Mouse (Mus musculus) T-cell, adult 2 months (primary cell): ENCODE measurements around the gene Lmod3.
A peak's percentile ranks its signal among the peaks of the same experiment; 100 is the strongest.

ENCODE experiments used
- DNase-seq: peaks from one replicate; pipeline ENCODE4 v3.0.0; 2022; ENCODE audit warnings: low spot score

The Lmod3 gene

DNA sequence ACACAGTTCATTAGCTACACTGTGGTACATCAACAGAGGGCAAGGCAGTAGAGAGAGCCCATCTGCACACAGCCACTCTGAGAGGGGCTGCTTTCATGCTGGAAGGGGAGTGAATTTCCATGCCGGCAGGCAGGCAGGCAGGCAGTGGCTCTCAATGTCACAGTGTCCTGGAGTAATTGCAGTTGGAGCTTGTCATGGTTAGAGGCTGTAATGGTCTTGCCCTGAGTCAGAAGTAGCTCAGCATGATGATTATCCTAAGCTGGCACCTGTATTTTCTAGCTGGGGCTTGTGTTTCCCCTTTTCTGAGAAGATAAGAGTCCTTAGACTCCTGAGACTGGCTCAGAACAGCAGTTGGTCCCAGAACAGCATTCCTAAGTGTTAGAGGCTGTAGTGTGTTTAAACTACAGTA lies 26.5 kb downstream of the Lmod3 start:
- DNase-seq, result no peak

DNA sequence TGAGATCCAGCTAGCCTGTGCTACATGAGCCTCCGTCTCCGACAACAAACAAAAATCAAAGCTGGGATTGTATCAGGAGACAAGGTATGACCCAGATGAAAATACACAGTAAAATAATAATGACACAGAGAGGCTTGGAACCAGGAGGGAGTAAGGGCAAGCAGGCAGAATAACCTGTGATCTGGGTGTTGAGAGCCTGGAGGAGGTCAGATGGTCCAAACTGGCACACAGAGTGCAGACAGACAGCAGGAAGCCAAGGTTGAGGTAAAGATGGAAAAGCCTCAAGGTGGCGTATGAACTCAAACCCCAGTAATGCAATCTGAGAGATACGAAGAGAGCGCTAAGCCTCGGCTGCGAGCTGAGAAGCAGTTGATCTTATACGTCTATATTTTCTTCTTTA lies 28.1 kb downstream of the Lmod3 start:
- peak; percentile 16 for DNase-seq

DNA sequence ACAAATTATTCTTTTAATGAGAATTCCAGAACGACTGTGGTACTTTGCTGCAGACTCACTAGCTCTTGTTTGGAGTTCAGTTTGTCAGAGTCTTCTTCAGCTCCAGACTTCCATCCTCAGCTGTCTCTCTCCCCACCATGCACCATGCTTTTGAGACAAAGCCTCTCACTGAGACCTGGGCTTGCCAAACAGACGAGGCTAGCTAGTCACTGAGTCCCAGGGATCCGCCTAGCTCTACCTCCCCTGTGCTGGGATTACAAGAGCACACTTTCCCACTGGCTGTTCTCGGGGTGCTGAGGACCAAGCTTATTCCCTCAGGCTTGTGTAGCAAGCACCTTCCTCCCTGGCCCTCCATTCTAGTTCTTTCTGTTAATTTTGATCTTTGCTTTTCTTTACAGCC lies 29.0 kb downstream of the Lmod3 start:
- DNase-seq, result no peak

DNA sequence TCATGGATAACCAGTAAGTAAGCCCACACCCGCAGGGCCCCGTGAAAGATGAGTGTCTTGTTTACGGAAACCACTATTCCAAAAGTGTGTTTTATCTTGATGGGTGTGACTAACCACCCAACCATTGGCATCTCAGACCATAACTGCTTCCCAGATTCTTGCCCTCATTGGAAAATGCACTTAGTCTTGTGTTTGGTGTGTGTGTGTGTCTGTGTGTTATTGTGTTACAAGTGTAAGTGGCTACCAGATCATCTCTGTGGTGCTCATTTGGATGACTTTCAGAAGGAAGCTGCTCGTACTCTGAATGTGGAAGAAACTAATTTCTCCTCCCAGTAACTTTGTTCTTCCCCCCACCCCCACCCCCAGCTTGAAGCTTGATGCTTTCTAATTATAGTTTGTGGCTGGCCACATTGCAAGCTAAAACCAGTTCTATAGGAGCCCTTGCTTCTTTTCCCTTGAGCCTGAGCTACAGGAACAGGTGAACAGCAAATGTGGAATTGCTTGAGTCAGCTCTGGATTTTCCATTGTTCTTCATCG lies 29.6 kb downstream of the Lmod3 start:
- no peak for DNase-seq

DNA sequence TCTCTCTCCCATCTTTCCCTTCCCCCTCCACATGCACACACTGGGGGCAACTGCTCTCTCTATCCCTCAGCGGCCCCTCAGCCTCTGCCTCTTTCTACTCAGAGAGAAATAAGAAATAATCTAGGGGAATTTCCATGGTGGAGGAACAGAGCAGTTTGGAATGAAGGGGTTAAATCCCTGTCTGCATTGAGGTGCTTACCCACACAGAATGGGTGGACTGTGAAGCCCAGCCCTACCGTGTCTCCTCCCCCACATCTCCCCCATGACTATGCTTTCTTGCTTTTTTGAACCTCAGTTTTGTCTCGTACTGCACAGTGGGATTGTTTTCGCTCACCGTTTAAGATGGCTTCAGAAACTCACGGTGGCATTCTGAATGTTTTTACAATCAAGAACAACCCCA lies 30.2 kb downstream of the Lmod3 start:
- DNase-seq, result peak; percentile 53

DNA sequence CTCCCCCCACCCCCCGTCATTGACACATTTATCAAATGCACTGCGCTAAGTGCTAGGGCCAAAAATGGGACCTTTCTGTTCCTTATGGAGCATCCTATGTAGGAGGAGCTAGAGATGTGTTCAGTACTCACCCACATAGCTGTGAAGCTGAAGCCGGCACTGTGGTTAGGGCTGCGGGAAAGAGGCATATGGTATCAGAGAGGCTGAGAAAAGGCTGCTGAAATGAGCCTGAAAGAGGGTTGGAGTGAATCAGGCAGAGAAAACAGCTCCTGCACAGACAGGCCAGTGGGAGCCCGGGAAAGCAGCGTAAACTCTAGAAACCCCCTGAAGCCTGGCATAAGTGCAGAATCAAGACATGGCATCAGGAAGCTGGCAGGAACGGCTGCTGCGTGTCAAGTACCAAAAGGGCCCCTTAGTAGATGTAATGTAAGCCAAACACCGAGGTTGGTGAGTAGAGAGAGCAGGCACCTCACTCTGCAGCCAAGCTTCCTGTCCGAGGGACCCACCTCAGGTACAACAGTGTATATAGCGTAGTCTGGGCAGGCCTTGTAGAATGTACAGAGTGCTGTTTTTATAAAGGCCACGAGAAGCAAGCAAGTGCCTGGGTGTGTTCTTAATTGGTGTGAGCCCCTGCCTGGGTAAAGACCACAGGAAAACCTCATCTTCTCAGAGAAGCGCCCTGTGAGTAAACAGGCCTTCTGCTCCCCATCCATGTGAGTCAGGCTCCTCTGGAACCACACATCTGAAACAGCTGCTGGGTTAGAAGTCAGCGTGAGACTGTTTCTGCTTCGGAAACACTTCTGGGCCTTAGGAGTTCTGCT lies 31.1 kb downstream of the Lmod3 start:
- peak; percentile 57 for DNase-seq

DNA sequence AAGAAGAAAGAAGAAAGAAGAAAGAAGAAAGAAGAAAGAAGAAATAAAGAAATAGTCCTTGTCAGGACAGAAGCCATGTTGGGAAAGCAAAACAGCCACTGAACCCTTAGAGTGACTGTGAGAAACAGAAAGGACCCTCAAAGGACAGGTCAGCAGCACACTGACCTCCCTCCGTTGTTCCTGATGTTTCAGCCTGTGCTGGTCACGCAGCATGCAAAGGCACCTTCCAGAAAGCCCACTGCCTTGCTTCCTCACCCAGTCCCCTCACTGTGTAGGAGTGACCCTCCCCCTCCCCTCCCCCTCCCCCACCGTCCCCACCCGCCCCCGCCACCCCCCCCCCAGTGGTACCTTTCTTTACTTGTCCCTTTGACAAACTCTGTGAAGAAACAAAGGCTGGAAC lies 31.9 kb downstream of the Lmod3 start:
- no peak for DNase-seq

DNA sequence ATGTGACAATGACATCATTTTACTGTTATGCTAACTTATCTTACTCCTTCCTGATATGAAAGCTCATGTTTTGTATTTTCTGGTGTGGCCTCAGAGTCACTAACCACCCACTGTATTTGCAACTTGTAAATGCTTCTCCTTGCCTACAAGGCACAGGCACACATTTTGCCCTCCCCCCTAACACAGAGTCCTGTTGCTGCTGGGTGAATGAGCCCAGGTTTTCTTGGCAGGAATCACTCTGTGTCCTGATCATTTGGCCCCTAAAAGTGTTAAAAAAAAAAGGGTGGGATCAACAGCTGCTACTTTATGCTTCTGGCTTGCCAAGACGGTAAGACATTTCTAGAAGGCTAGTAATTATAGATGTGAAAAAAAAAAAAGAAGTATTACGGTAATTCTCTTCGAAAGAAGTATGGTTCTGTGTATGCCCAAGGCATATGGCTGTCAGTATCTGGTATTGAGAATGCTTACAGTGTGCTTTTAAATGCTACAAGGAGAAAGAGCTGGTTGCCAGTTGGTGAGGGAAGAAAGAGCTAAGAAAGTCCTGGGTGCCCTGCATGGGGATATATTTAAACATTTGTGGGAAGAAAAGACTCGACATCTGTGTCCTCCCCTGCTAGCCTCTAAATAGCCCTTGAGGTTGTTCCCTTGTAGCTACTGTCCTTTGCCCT lies 36.3 kb downstream of the Lmod3 start:
- peak; percentile 23 for DNase-seq

DNA sequence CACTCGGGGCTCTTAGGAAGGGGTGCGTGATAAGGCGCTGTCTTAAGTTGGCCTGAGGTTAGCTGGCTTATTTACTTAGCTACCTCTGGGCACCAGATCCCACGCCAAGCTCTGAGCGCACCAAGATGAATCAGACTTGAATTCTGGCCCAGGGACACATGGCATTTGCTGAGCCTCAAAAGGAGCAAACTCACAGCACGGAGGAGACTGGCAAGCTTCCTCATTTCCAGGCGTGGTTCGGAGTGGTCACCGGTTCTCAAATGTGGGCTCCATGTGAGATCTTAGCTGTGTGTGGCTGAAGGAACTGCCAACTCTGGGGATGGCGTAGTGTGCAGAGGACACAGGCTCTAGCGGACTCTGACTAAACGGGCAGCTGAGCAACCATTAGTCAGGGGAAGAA lies 40.6 kb downstream of the Lmod3 start:
- no peak for DNase-seq

DNA sequence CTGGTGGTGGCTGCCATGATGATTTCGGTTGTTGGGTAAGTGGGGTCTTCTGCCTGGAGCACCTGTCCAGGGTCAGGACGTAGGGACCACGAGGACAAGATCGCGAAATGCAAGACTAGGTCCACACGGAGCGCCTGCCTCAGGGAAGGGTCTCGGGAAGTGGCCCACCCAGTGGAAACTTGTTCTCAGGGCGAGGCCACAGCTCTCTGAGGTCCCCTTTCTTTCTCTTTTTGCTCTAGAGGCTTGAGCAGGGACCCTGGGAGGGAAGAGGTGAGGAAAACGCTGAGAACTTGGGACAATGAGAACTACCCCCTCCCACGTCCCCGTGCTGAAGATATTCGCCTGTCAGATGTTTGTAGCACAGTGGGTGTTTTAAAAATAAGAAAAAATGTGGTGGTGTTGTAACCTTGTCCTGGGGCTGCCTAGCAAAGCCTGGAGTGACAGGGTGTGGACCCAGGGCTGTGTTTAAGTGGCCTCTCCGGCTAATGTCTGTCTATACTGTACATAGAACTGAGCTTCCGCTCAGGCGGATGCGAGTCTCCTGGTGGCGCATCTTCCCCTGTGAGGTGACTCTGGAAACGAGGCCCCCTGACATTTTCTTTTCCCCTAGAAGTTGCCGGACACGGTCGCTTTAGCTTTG lies 41.5 kb downstream of the Lmod3 start:
- peak; percentile 48 for DNase-seq

DNA sequence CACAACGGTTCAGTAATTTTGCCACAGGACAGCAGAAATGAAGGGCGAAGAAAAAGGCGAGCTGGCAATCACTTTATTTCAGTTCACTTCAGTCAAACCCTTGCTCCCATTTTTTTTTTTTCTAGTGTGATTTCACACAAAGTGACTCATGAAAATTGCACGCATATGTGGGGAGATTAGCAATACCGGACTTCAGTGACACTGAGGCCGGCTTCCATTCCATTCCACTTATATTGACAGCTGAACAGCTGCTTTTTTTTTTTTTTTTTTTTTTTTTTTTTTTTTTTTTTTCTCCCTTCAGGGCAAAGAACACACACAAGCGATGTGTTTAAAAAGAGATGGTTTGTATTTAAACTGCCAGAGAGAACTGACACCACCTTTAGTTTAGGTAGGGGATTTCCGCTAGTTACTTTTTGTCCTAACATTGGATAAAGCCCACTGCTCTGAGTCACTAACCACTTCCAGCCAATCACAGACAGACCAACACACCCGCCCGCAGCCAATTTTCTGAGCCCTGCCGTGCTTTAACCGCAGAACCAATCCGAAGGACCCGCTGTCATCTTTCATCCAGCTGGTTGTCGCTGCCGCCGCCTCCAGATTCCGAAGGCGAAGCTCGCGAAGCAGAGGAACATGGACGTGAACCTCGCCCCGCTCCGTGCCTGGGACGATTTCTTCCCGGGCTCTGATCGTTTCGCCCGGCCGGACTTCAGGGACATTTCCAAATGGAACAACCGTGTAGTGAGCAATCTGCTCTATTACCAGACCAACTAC lies 42.2 kb downstream of the Lmod3 start, which contains the start of gene Arl6ip5:
Gene Arl6ip5 (plus strand): TSS at position 499 of the 771 bp plus-strand sequence.
- DNase-seq, result peak; percentile 96

DNA sequence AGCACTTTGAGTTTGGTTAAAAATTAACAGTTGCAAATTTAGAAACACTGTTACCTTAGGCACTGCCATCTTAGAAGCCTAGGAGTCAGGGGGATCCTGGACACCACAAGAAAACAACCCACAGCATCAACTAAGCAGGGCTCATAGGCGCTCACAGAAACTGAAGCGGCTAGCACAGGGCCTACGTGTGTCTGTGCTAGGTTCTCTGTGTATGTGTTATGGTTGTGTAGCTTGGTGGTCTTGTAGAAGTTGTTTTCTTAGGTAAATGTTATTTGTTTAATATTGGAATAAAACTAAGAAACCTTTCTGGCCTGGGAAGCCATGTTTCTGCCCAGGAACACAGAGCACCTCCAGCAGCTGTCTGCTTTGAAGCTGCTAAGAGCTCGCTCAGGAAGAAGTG lies 42.8 kb downstream of the Lmod3 start:
- DNase-seq, result peak; percentile 22

DNA sequence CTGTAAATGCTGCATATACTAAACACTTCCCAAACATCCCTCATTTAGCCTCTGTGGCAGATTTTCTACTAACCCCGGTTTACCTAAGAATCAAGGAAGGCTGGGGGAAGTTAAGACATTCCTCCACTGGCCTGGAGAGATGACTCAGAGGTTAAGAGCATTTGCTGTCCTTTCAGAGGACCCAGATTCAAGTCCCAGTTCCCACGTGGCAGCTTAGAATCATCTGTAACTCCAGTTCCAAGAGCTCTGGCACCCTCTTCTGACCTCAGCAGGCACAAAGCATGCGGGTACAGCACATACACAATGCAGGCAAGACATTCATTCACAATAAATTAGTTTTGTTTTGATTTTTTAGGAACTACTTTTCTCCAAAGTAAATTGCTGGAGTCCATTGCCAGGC lies 43.4 kb downstream of the Lmod3 start:
- no peak for DNase-seq

DNA sequence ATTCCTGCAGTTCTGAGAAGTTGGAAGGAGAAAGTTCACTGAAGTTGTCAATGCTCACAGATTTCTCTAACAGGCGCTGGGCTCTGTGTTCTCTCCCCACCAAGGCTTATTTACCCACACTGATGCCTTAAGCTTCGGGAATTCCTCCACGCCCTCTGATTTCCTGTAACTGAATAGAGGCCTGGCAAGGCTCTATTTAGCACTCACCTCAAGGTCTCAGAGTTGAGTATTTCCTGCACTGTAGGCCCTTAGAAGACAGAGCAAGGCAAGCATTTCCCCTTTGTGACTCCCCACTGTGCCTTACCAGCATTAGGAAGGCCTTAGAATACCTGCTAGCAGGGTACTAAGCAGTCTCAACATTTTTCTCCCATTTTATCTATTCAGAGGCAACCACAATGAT lies 44.2 kb downstream of the Lmod3 start:
- no peak for DNase-seq

DNA sequence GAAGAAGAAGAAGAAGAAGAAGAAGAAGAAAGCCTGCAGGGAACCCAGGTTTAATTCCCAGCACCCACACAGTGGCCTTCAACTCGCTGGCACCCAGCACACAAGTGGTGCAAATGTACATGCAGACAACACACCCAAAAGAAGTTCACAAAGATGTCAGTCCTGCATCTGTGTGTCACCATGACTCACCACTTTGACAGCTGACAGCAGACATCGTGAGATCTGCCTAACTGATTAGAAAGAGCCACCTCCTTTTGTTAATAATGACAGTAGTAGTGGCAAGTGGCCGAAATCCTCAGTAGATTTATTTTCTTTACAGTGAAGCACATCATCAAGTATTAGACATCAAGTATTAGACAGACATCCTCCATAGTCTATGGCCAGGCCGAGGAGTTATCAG lies 45.5 kb downstream of the Lmod3 start:
- no peak for DNase-seq

DNA sequence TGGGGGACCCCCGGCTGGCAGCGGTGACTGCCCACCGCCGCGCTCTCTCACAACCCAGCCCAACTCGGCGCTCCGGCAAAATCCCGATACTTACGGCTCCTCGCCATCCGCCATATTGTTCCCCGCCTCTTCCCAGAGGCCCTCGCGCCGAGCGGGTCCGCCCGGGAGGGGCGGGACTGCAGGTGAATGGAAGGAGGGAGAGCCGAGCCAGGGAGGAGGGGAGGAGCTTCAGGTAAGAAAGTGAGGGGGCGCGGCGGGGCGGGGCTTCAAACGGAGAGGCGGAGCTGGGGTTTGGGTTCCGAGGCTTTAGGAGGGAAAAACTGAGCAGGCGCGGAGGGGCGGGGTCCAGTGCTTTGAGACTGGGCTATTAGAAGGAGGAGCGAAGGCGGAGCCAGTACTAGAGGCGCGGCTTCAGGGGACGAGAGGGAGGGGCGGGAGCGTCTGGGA lies 47.1 kb downstream of the Lmod3 start, which contains the start of gene Uba3:
Gene Uba3 (minus strand): TSS at position 209 of the 447 bp plus-strand sequence.
- peak; percentile 98 for DNase-seq

DNA sequence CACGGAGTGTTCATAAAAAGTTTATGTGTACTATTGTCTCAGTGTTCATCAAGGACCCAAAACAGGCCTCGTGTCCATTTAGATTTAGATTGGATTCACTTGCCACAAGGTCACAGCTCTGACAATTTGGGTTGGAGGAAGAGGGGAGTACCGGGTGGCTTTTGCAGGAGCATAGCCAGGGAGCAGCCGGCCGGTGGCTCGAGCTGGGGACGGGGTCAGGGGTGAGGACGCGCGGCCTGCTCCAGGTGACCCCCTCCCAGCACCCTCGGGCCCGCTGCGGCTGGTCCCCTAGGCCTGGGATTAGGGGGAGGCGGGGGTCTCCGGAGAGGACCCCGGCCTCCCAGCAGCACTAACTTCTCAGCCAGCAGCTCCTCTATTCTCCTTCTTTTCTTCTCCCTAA lies 47.6 kb downstream of the Lmod3 start:
- no peak for DNase-seq

DNA sequence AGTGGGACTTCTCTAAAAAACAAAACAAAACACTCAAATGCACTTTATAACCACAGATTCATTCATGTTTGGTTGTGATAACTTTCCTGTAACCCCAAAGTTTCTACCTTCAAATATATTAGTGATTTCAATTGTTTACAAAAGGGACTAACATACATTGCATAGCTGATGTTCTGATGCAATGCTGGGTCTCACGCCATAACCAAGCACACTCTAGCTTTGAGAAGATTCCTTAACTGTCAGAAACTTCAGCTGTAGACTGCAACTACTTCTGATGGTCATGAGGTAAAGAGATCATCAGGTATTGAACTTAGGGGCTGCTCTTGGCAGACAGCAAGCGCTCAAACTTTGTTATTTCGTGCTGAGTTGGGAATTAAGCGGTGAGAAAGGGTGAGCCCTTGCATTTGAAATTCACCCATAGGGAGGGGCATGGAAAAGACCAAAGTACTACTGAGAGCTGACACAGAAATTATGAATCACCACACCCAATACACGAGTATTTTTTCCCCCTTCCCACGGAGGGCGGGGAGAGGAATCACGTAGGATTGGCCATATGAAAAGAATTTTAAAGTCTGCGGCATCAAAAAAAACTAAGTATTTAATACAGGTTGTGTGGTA lies 48.2 kb downstream of the Lmod3 start:
- DNase-seq, result no peak

DNA sequence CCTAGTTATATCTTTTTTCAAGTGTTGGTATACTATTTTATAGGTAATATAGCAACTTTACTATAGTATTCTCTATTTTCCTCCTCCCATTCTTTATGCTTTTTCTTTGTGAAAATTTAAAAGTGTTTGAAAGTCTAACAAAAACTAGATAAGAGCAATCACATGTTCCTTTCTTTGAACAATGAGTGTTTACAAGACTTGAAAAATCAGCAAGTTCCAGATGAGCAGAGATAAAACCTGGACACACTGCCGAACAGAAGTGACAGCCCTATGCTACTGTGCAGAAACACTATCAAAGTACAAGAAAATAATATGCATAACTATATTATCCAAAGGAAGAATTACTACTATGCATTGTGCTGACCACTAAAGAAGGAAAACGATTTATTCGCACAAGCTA lies 50.1 kb downstream of the Lmod3 start:
- no peak for DNase-seq

DNA sequence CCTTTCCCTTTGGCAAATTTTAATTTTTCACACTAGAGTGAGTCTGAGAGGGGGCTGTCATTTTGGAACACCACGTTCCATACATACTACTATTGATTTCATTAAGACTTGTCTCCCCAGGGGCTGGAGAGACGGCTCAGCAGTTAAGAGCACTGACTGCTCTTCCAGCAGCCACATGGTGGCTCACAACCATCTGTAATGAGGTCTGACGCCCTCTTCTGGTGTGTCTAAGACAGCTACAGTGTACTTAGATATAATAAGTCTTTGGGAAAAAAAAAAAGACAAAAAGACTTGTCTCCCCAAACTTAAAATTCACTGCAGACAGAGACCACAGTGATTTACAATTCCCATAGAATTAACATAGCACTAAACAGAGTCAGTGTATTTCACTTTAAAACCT lies 52.1 kb downstream of the Lmod3 start:
- no peak for DNase-seq
